Mouse (Mus musculus): ENCODE data around the gene Mcm6. TPM values are rescaled to one million over a fixed set of nuclear protein-coding genes. Genes with fewer than 3 reads are reported as not detected.

Mcm6 gene
- polyA plus RNA-seq, 1 experiment from 2014 or later = 219 TPM

DNA sequence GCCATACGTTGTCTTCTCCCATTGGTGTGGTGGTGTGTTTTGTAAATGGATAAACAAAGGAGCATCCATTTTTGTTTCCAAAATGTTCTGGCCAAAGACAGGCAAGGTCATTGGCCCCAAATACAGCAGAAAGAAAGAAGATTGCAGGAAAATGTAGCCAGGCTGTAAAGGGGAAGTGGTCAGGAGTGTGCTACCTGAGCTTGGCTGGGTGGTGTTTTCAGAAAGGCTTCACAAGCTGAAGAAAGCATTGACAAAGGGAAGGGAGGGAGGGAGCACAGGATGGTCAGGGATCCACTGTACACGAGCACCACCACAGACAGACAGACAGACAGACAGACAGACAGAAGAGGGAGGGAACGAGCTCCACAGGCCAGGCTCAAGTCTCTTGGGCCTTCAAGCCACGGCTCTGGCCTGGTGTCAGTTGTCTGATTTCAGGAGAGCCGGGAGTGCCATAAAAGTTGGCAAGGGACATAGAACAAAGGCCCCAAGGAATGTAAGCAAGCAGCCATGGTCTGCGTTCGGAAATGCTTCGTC, 75.2 kb downstream of the Mcm6 start:
- H3K27ac ChIP-seq (replicated peaks) = no peak overlapping the region
- 92% methylated on average over 8 of the region's 8 CpGs for WGBS
- no peaks in the 10 kb centered on the region for H3K4me1 ChIP-seq
- no peaks in the 10 kb centered on the region for H3K27me3 ChIP-seq
- no peak overlapping the region for H3K4me3 ChIP-seq
- peaks cover 33% of the 10 kb centered on the region for H3K36me3 ChIP-seq
- no peak overlapping the region for H3K4me2 ChIP-seq (replicated peaks)
- H3K9me3 ChIP-seq = no peaks in the 10 kb centered on the region
- ATAC-seq (ENCODE audit: low FRiP score, low read depth) = no peak
- no peak overlapping the region for H3K9ac ChIP-seq (replicated peaks)

GRCm38 (mm10) chr1:128282924-128283323, 76.5 kb downstream of the Mcm6 start:
- H3K4me2 ChIP-seq (replicated peaks) = no peak overlapping the region
- ATAC-seq (ENCODE audit: low FRiP score, low read depth) = no peak
- H3K27ac ChIP-seq (replicated peaks) = no peak overlapping the region
- H3K4me3 ChIP-seq = no peak overlapping the region
- no peaks in the 10 kb centered on the region for H3K27me3 ChIP-seq
- no peaks in the 10 kb centered on the region for H3K4me1 ChIP-seq
- 94% methylated on average over 3 of the region's 3 CpGs for WGBS
- no peak overlapping the region for H3K9ac ChIP-seq (replicated peaks)
- no peaks in the 10 kb centered on the region for H3K9me3 ChIP-seq
- H3K36me3 ChIP-seq = peaks cover 46% of the 10 kb centered on the region

- ATAC-seq (ENCODE audit: low FRiP score, low read depth) = no peak
- Histone ChIP-seq H3K9ac (replicated peaks) (no peak overlapping the region), H3K4me1 (no peaks in the 10 kb centered on the region), H3K4me2 (replicated peaks) (no peak overlapping the region), H3K36me3 (peaks cover 53% of the 10 kb centered on the region), H3K4me3 (no peak overlapping the region), H3K9me3 (no peaks in the 10 kb centered on the region), H3K27me3 (no peaks in the 10 kb centered on the region), H3K27ac (replicated peaks) (no peak overlapping the region)
- 96% methylated on average over 3 of the region's 3 CpGs for WGBS
These were observed 77.7 kb downstream of the Mcm6 start for GRCm38 (mm10) chr1:128281753-128282152.

Other genes starting within 250 kb of the Mcm6 start
- 76.9 and 83.3 TPM in 2 replicates for gene Ubxn4, start 115.7 kb downstream of the Mcm6 start, polyA plus RNA-seq (2016; fragmentation: Nextera tagmentation; extraction: Ambion mirVana)
- 0.06 and 0.14 TPM in 2 replicates for gene Lct, start 31.3 kb downstream of the Mcm6 start, polyA plus RNA-seq (2016; fragmentation: Nextera tagmentation; extraction: Ambion mirVana)
- gene Dars, start 57.7 kb upstream of the Mcm6 start, polyA plus RNA-seq (2016; fragmentation: Nextera tagmentation; extraction: Ambion mirVana) = 164 and 174 TPM in 2 replicates
- gene Cxcr4, start 232.6 kb upstream of the Mcm6 start, polyA plus RNA-seq (2016; fragmentation: Nextera tagmentation; extraction: Ambion mirVana) = 18.9 and 19.4 TPM in 2 replicates